Mouse (Mus musculus) large intestine, adult 2 months (tissue): ENCODE results near the gene Pum1. TPM values are rescaled to one million over a fixed set of nuclear protein-coding genes. Genes with fewer than 3 reads are reported as not detected.

Source experiments
- DNase-seq: peaks from one replicate; pipeline ENCODE4 v3.0.0-alpha.2; 2012; ENCODE audit warnings: low read depth, low spot score
- WGBS: fragments of 180-500 bp; shearing (Covaris S2); methylation state at CpG from one replicate; pipeline ENCODE4 v1.1.7; 2018; 5-methylcytosine and 5-hydroxymethylcytosine counted together
- polyA plus RNA-seq: library from polyadenylated mRNA; depleted of rRNA; stranded (reverse); fragments of >200 nt; gene quantifications from 2 replicates; pipeline ENCODE4 v1.2.3, GENCODE M21; 2012; rRNA removed

Gene Pum1
- polyA plus RNA-seq, 1 experiment = 25.0 TPM

- WGBS = 68% methylated on average over 7 of the region's 7 CpGs
- DNase-seq = no peak
Observed at GRCm38 (mm10) chr4:130804771-130805361, 141.7 kb downstream of the Pum1 start.

GRCm38 (mm10) chr4:130805746-130806145, 142.6 kb downstream of the Pum1 start:
- WGBS = 69% methylated on average over 7 of the region's 7 CpGs
- no peak for DNase-seq

GRCm38 (mm10) chr4:130806746-130807145, 143.6 kb downstream of the Pum1 start:
- DNase-seq = no peak
- 87% methylated on average over 9 of the region's 9 CpGs for WGBS

GRCm38 (mm10) chr4:130809784-130810183, 146.7 kb downstream of the Pum1 start:
- 69% methylated on average over 5 of the region's 5 CpGs for WGBS
- DNase-seq = no peak

GRCm38 (mm10) chr4:130810845-130811244, 147.7 kb downstream of the Pum1 start:
- DNase-seq = no peak
- 61% methylated on average over 3 of the region's 3 CpGs for WGBS

GRCm38 (mm10) chr4:130811385-130811784, 148.3 kb downstream of the Pum1 start:
- no peak for DNase-seq
- 77% methylated on average over 7 of the region's 7 CpGs for WGBS

GRCm38 (mm10) chr4:130813958-130814357, 150.8 kb downstream of the Pum1 start:
- DNase-seq = no peak
- 49% methylated on average over 2 of the region's 2 CpGs for WGBS

GRCm38 (mm10) chr4:130814742-130815330, 151.7 kb downstream of the Pum1 start:
- WGBS = 55% methylated on average over 8 of the region's 8 CpGs

GRCm38 (mm10) chr4:130815860-130816259, 152.7 kb downstream of the Pum1 start:
- no peak for DNase-seq
- 75% methylated on average over 8 of the region's 8 CpGs for WGBS

More at GRCm38 (mm10) chr4:130814742-130815330, 151.7 kb downstream of the Pum1 start:
- no peak for DNase-seq

GRCm38 (mm10) chr4:130819806-130820205, 156.7 kb downstream of the Pum1 start:
- WGBS = 66% methylated on average over 3 of the region's 3 CpGs

GRCm38 (mm10) chr4:130820594-130821255, 157.6 kb downstream of the Pum1 start:
- DNase-seq = no peak

More at GRCm38 (mm10) chr4:130819806-130820205, 156.7 kb downstream of the Pum1 start:
- no peak for DNase-seq

GRCm38 (mm10) chr4:130828851-130829673, 165.9 kb downstream of the Pum1 start:
- WGBS = 17% methylated on average over 18 of the region's 18 CpGs
- DNase-seq = no peak

More at GRCm38 (mm10) chr4:130820594-130821255, 157.6 kb downstream of the Pum1 start:
- 58% methylated on average over 7 of the region's 7 CpGs for WGBS

Other genes starting within 250 kb of the Pum1 start
- 6.8 and 13.6 TPM in 2 replicates for gene Nkain1, start 89.1 kb upstream of the Pum1 start, polyA plus RNA-seq
- gene Sdc3, start 129.2 kb downstream of the Pum1 start, polyA plus RNA-seq = 12.1 and 13.9 TPM in 2 replicates
- 116 and 123 TPM in 2 replicates for gene Laptm5, start 249.8 kb downstream of the Pum1 start, polyA plus RNA-seq